Mouse (Mus musculus) limb, embryonic 14.5 days (tissue): ENCODE results near the gene Ints5. TPM values are rescaled to one million over a fixed set of nuclear protein-coding genes. Genes with fewer than 3 reads are reported as not detected.

ENCODE experiments used
- ATAC-seq: fragments of 200-750 bp; cut with Nextera tagmentation; 2 replicates; pipeline ENCODE4 v1.8.0; 2017; ENCODE audit warnings: low read depth, moderate number of reproducible peaks, moderate TSS enrichment; ENCODE audit not compliant: low FRiP score
- DNase-seq: peaks from one replicate; pipeline ENCODE4 v3.0.0-alpha.2; 2015; ENCODE audit warnings: low spot score
- H3K27ac ChIP-seq: fragments of 300-500 bp; sonication (generic); replicated peaks from 2 replicates; pipeline ENCODE4 v1.5.1; 2014; ENCODE audit warnings: low read depth, mild to moderate bottlenecking, low read length, moderate library complexity, mixed read lengths
- H3K27me3 ChIP-seq: fragments of 300-500 bp; sonication (generic); 2 replicates; pipeline ENCODE4 v1.6.1; 2014; ENCODE audit warnings: low read length, mixed read lengths; ENCODE audit not compliant: control insufficient read depth, insufficient read depth
- H3K36me3 ChIP-seq: fragments of 300-500 bp; sonication (generic); 2 replicates; pipeline ENCODE4 v1.6.1; 2014; ENCODE audit warnings: mild to moderate bottlenecking, low read length, moderate library complexity, mixed read lengths; ENCODE audit not compliant: control insufficient read depth, insufficient read depth
- H3K4me1 ChIP-seq: fragments of 300-500 bp; sonication (generic); 2 replicates; pipeline ENCODE4 v1.6.1; 2014; ENCODE audit warnings: antibody characterized with exemption, low read length, mixed read lengths; ENCODE audit not compliant: control insufficient read depth, insufficient read depth
- H3K4me2 ChIP-seq: fragments of 300-500 bp; sonication (generic); replicated peaks from 2 replicates; pipeline ENCODE4 v1.6.1; 2014; ENCODE audit warnings: low read depth, mild to moderate bottlenecking, low read length, moderate library complexity; ENCODE audit not compliant: severe bottlenecking
- H3K4me3 ChIP-seq: fragments of 300-500 bp; sonication (generic); replicated peaks from 2 replicates; pipeline ENCODE4 v1.5.1; 2014; ENCODE audit warnings: low read length
- H3K9ac ChIP-seq: fragments of 300-500 bp; sonication (generic); 2 replicates; pipeline ENCODE4 v1.6.1; 2014; ENCODE audit warnings: mild to moderate bottlenecking, low read depth, low read length, moderate library complexity; ENCODE audit not compliant: severe bottlenecking
- H3K9me3 ChIP-seq: fragments of 300-500 bp; sonication (generic); 2 replicates; pipeline ENCODE4 v1.6.1; 2016; ENCODE audit warnings: low read length; ENCODE audit not compliant: control insufficient read depth
- POLR2A ChIP-seq: fragments of 200-500 bp; IDR thresholded peaks from 2 replicates; pipeline ENCODE4 v1.8.0; 2012; ENCODE audit warnings: inconsistent platforms, mild to moderate bottlenecking, moderate library complexity, borderline replicate concordance; ENCODE audit not compliant: insufficient read depth, insufficient read length; ENCODE audit errors: extremely low read depth
- WGBS: fragments of 180-500 bp; shearing (Covaris S2); extraction: QIAGEN DNeasy Blood & Tissue Kit; methylation state at CpG from one replicate; pipeline ENCODE4 v1.1.7; 2014; 5-methylcytosine and 5-hydroxymethylcytosine counted together
- polyA plus RNA-seq, 2 experiments: library from polyadenylated mRNA; depleted of rRNA in 1 of 2; stranded (reverse) in 1 of 2; unstranded in 1 of 2; fragments of >200 nt; fragmentation: Nextera tagmentation in 1 of 2; extraction: Ambion mirVana in 1 of 2; gene quantifications; 2 replicates each; pipeline versions ENCODE4 v1.2.1 to v1.2.3; 2012 to 2014

Ints5 gene
- polyA plus RNA-seq (2012; rRNA removed) (34.5 and 46.5 TPM in 2 replicates), polyA plus RNA-seq (2014; fragmentation: Nextera tagmentation; extraction: Ambion mirVana) (33.4 and 36.6 TPM in 2 replicates)

- Histone ChIP-seq H3K4me1 (peaks cover 15% of the 10 kb centered on the region), H3K4me3 (peak within 1 kb of the TSS; percentile 80), H3K9me3 (no peaks in the 10 kb centered on the region), H3K4me2 (peak within 1 kb of the TSS; percentile 71), H3K27ac (peak within 1 kb of the TSS; percentile 78), H3K9ac (peak within 1 kb of the TSS; percentile 84), H3K36me3 (peaks cover 43% of the 10 kb centered on the region), H3K27me3 (no peaks in the 10 kb centered on the region)
- peak; percentile 91 for DNase-seq
- 3% methylated on average over 54 of the region's 54 CpGs for WGBS
- ATAC-seq = peak; percentile 53
- peak; percentile 67; the same call in 1 of the 2 replicates for TF ChIP-seq POLR2A
Measured at GRCm38 (mm10) chr19:8892829-8893766, at the start of gene Ints5. Ints5 (plus strand) TSS chr19:8893005.

- Histone ChIP-seq H3K4me1 (peaks cover 9% of the 10 kb centered on the region), H3K4me2 (no peak overlapping the region), H3K27me3 (no peaks in the 10 kb centered on the region), H3K9me3 (no peaks in the 10 kb centered on the region), H3K9ac (no peak overlapping the region), H3K27ac (no peak overlapping the region), H3K4me3 (no peak overlapping the region), H3K36me3 (peaks cover 34% of the 10 kb centered on the region)
- WGBS = 56% methylated on average over 5 of the region's 5 CpGs
- TF ChIP-seq POLR2A = no peak
- ATAC-seq (no peak), DNase-seq (peak; percentile 85)
Measured at GRCm38 (mm10) chr19:8844371-8845129, 48.3 kb upstream of the Ints5 start.

DNA sequence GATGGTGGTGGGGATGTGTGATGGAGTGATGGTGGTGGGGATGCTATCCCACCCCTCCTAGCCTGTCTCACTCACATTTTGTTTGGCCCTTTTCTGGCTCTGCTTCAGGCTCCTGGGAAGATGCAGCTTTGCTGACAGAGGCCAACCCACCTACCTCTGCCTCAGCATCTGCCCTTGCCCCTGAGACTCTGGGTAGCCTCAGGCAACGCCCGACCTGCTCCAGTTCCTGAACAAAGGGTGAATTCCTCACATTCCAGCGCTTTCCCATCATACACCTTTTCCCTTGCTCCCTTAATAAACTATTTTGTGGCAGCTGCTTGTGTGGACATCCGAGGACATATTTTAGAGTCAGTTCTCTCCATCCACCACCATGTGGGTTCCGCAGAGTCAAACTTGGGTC lies 44.4 kb upstream of the Ints5 start:
- Histone ChIP-seq H3K27ac (no peak overlapping the region), H3K9me3 (no peaks in the 10 kb centered on the region), H3K36me3 (peaks cover 25% of the 10 kb centered on the region), H3K4me1 (peaks cover 8% of the 10 kb centered on the region), H3K27me3 (no peaks in the 10 kb centered on the region), H3K9ac (no peak overlapping the region), H3K4me2 (no peak overlapping the region), H3K4me3 (no peak overlapping the region)
- DNase-seq = no peak
- TF ChIP-seq POLR2A = no peak
- WGBS = 64% methylated on average over 5 of the region's 5 CpGs
- ATAC-seq = no peak

GRCm38 (mm10) chr19:8850402-8850901 lies 42.4 kb upstream of the Ints5 start, which contains the start of gene Lrrn4cl:
Lrrn4cl (plus strand) TSS chr19:8850768.
- peak; percentile 52 for DNase-seq
- 13% methylated on average over 7 of the region's 7 CpGs for WGBS
- peak; percentile 70; the same call in 1 of the 2 replicates for ATAC-seq
- no peak for TF ChIP-seq POLR2A
- H3K27me3 ChIP-seq = no peaks in the 10 kb centered on the region
- H3K9me3 ChIP-seq = no peaks in the 10 kb centered on the region
- peak within 1 kb of the TSS; percentile 39 for H3K27ac ChIP-seq
- peaks cover 8% of the 10 kb centered on the region for H3K4me1 ChIP-seq
- H3K4me2 ChIP-seq = 0 out of 2 replicates have a peak within 1 kb of the TSS, but pooled peaks have one; percentile 7
- peaks cover 21% of the 10 kb centered on the region for H3K36me3 ChIP-seq
- no peak within 1 kb of the TSS for H3K4me3 ChIP-seq
- H3K9ac ChIP-seq = 0 out of 2 replicates have a peak within 1 kb of the TSS, but pooled peaks have one; percentile 21

DNA sequence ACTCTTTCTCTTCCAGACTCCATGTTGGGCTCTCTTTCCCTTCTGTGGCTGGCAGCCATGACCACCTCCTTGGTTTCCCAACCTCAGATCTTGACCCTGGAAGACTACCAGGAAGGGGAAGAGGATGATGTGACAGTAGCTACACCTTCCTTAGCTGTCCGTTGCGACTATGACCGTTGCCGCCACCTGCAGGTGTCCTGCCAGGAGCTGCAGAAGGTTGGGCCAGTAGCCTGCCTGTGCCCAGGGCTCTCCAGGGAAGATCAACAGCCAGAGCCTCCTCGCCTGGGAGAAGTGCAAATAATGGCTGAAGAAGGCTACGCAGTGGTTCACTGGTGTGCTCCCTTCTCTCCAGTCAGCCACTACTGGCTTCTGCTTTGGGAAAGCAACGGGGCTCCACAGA lies 41.2 kb upstream of the Ints5 start:
- Histone ChIP-seq H3K27me3 (no peaks in the 10 kb centered on the region), H3K9ac (no peak overlapping the region), H3K4me2 (no peak overlapping the region), H3K36me3 (peaks cover 14% of the 10 kb centered on the region), H3K4me3 (no peak overlapping the region), H3K27ac (no peak overlapping the region), H3K4me1 (peaks cover 8% of the 10 kb centered on the region), H3K9me3 (no peaks in the 10 kb centered on the region)
- TF ChIP-seq POLR2A = no peak
- 52% methylated on average over 7 of the region's 7 CpGs for WGBS
- ATAC-seq (no peak), DNase-seq (no peak)
